Mouse (Mus musculus) induced T-regulatory cell, adult 2 months (primary cell): ENCODE results near the gene Serpina3j.
"Not testable (repeated sequence)": the region's sequence is repeated elsewhere in the genome, so short reads cannot be mapped to it uniquely, and the experiment has no call there.

Experiments used
- DNase-seq: peaks from one replicate; pipeline ENCODE4 v3.0.0-alpha.2; 2012; ENCODE audit warnings: low read depth

The Serpina3j gene

GRCm38 (mm10) chr12:104314253-104314652 lies at the start of gene Serpina3j:
Serpina3j (plus strand) TSS chr12:104314553.
- DNase-seq: no peak

DNA sequence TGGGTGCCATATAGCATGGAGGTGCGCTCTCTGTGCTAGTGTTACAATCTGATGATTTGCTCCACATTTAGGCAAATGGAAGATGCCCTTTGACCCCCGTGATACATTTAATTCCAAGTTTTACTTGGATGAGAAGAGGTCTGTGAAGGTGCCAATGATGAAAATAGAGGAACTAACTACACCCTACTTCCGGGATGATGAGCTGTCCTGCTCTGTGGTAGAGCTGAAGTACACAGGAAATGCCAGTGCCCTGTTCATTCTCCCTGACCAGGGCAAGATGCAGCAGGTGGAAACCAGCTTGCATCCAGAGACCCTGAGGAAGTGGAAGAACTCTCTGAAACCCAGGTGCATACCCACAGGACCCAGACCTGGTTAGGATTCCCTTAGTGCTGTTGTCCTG lies 48.0 kb upstream of the Serpina3j start:
- DNase-seq: no peak

DNA sequence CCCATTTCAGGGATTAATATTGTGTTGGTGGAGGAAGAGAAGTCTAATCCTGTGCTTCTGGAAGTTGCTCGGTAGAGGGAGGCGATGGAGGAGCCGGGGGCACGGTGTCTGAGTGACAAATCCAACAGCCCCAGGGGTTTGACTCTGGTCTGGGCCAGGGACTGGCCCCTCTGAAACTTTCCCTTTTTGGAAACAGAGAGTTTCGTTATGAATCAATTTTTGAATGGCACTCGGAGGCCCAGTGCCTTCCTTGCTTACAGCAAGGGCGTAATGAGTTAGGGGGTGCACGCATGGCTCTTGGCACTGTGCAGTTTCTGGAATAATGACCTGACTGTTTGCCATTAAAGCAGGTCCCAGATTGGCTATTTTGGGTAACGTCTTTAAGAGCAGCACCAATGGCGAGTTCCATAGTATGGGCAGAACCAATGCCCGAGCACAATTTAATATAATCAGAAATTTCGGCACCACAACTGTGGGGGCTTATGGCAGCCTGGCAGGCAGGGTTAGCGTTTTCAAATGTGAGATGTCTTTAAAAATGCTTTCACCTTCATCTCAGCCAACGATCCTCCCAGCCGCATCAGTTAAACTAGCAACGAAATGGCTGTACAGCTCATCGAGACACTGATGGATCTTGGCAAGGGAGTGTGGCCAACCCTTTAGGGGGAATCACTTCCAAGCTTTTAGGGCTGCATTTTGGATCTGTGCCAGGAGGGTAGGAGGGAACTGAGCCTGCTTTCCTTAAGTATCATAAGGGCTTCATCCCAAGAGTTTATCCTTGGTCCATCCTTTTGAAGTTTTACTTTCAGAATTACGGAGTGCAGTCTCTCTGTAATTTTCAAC lies 35.9 kb upstream of the Serpina3j start:
- no peak for DNase-seq

- DNase-seq: no peak
These were observed 35.3 kb upstream of the Serpina3j start for GRCm38 (mm10) chr12:104279056-104279435.

DNA sequence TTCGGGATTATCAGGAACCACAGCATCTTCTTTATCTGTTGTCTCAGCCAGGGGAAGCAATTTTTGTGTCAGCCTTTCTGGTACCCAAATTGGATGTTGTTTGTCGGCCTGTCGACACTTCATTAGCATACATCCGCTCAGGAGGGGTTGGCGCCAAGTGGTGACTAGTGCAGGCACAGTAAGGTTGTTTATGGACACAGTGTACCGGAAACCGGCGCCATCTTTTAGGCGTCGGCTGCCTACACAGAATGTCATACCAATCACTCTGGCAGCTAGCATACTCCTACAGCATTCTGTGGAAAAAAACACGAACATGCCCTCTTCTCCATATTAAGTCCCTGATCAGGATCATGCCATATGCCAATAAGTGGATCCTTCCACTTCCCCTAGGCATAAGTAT lies 31.0 kb upstream of the Serpina3j start:
- no peak for DNase-seq

DNA sequence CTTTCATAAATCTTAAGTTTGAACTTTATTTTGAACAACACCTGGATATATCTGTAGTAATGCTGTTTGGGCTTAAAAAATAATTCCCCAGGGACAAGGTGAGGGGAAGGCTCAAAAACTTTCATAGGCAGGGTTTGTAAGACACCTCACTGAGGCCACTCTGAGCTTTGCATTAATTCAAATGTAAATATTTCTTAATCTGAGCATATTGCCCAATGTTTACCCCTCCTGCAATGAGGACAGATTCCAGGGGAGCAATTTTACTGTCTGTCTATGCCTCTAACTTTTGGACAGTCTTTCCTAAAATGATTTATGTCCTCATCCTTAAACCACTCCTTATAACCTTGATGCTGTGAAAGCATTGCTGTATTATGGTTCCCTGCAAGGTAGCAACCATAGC lies 26.0 kb upstream of the Serpina3j start:
- no peak for DNase-seq

GRCm38 (mm10) chr12:104289872-104290271 lies 24.5 kb upstream of the Serpina3j start:
- DNase-seq: peak; percentile 53

GRCm38 (mm10) chr12:104293963-104294362 lies 20.4 kb upstream of the Serpina3j start:
- no peak for DNase-seq

GRCm38 (mm10) chr12:104298049-104298448 lies 16.3 kb upstream of the Serpina3j start:
- no peak for DNase-seq

DNA sequence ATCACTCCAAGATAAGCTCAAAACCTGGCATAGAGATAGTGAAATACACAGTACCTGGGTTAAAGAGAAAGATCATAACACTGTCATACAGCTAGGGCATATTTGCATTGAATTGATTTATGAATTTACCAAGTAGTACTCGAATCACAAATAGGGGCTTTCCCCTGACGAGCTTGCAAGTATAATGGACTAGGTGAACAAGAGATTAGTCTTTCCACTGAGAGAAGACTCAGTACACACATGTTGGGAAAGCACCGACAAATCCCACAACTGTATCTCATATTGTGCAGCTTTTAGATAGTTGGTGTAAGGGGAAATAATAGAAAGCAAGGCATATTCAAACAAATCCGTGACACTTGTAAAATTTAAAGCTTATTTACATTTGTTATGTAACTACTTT lies 8.4 kb upstream of the Serpina3j start:
- DNase-seq: peak; percentile 21

- no peak for DNase-seq
These were observed 8.1 kb downstream of the Serpina3j start for GRCm38 (mm10) chr12:104322454-104322853.

GRCm38 (mm10) chr12:104331701-104332100 lies 17.3 kb downstream of the Serpina3j start:
- no peak for DNase-seq

DNA sequence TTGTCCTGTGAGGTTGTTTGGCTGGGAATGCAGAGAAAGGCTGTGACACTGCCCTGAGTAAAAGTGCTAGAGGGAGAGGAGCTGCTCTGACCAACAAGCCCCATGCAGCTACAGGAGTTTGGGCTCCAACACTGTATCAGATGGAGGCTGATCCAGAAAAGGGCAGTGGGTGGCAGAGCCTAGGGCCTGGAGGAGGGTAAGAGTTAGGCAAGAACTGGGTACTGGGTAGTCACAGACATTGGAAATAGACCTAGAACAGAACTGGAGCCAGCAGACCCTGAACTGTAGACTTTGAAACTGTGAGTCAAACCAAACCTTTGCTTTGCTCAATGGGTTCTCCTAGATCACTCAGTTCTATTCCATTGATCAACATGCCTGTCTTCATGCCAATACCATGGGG lies 22.5 kb downstream of the Serpina3j start:
- DNase-seq: not testable (repeated sequence)

DNA sequence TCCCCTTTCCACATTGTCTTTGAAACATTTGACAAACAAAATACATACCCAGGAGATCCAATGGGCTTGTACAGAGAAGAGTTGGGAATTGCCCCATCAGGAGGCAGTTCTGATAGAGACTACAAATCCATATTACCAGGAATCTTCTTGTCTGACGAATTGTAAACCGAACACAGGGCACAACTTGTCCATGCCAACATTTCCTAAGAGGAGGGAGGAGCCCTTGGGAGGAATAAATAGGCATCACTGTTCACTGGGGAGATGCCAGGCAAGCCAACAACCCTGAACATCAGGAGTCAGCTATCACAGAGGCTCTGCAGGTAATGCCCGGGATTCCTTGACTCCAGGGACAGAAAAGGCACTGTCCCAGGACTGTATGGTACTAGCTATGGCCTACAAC lies 23.9 kb downstream of the Serpina3j start, which contains the start of the genes Serpina3k and Serpina3m:
TSS of gene Serpina3k (plus strand) at position 261 of the 400 bp plus-strand sequence.
TSS of gene Serpina3m (plus strand) at position 261 of the 400 bp plus-strand sequence.
- DNase-seq: not testable (repeated sequence)

GRCm38 (mm10) chr12:104338705-104339104 lies 24.4 kb downstream of the Serpina3j start:
- DNase-seq: no peak

GRCm38 (mm10) chr12:104342489-104342888 lies 28.1 kb downstream of the Serpina3j start:
- DNase-seq: not testable (repeated sequence)

- no peak for DNase-seq
These were observed 30.8 kb downstream of the Serpina3j start for GRCm38 (mm10) chr12:104345181-104345580.

DNA sequence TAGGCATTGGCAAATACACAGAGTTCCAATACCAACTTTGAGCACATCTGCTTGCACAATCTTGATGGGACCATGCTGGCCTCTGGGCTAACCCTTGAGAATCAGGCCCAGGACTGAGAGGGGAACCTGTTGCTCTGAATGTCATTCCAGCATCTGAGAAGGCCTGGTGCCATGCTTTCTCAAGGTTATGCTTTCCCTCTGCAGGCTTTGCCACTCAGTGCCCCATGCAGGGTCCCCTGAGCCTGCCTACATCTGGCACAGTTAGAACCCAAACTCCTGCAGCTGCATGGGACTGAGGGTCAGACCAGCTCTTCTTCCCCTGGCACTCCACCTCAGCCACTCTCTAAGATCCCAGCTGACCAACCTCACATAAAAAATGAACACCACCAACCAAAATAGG lies 31.4 kb downstream of the Serpina3j start:
- no peak for DNase-seq

- DNase-seq: no peak
These were observed 32.7 kb downstream of the Serpina3j start for GRCm38 (mm10) chr12:104347091-104347490.

- DNase-seq: peak; percentile 39
These were observed 37.5 kb downstream of the Serpina3j start for GRCm38 (mm10) chr12:104351812-104352211.

GRCm38 (mm10) chr12:104356006-104356405 lies 41.7 kb downstream of the Serpina3j start:
- DNase-seq: peak; percentile 0

GRCm38 (mm10) chr12:104369986-104370385 lies 55.6 kb downstream of the Serpina3j start:
- DNase-seq: no peak
